Mouse (Mus musculus): ENCODE measurements at regions not wholly inside any gene's neighbourhood (a gene's known extent, or its start where the extent isn't known, plus 50 kb on each side); places are given as distances from the start of the nearest gene placed in this dataset.

DNA sequence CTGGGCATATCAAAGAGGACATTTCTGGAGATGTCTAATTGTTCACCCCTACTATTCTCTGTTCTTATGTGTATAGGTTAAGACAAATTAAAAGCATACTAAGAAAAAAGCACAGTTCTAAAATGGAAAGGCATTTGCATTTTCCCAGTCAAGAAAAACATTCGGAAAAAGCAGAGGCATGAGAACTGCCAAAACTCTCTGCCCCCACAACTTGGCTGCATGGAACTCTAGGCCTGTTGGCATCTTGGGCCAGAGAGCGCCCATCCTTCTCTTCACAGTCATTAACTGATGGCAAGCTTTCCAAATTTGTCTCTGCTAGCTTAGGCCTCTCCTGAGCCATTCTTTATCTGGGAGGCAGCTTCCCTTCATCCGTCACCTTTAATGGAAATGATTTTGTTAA, 281.6 kb downstream of the Tex13c3 start:
- TF ChIP-seq POLR2A (IDR thresholded peaks at IDR 0.05; ENCODE audit: low read depth, low read length): no peak
- no peak for TF ChIP-seq POLR2AphosphoS2 (IDR thresholded peaks at IDR 0.05; ENCODE audit: low read depth, low read length)
- no peak for TF ChIP-seq NRF1 (IDR thresholded peaks at IDR 0.05; ENCODE audit: low read depth, low read length)
- no peak for TF ChIP-seq ZNF384 (IDR thresholded peaks at IDR 0.05; ENCODE audit: low read depth, low read length)
- TF ChIP-seq SIN3A (IDR thresholded peaks at IDR 0.05; ENCODE audit: low read length): no peak
- no peak for TF ChIP-seq TCF12 (IDR thresholded peaks at IDR 0.05; ENCODE audit: low read depth, low read length)
- no peak for TF ChIP-seq PAX5 (IDR thresholded peaks at IDR 0.05; ENCODE audit: low read length)
- TF ChIP-seq HCFC1 (IDR thresholded peaks at IDR 0.05; ENCODE audit: low read depth, low read length): no peak
- no peak for TF ChIP-seq MAX (IDR thresholded peaks at IDR 0.05; ENCODE audit: low read length)
- TF ChIP-seq CTCF (conservative IDR thresholded peaks at IDR 0.05 in 1 of 2, IDR thresholded peaks at IDR 0.05 in 1 of 2; ENCODE audit: low read depth in 2 of 2, low read length in 2 of 2): no peak
- no peak for TF ChIP-seq CHD2 (IDR thresholded peaks at IDR 0.05; ENCODE audit: low read length)
